Mouse (Mus musculus) frontal cortex, postnatal 10 days (tissue): ENCODE measurements around the gene Rnps1.
"Not testable (repeated sequence)": the region's sequence is repeated elsewhere in the genome, so short reads cannot be mapped to it uniquely, and the experiment has no call there.

Experiments used
- DNase-seq, 2 experiments: peaks; one replicate each; pipeline ENCODE4 v3.0.0; 2022; ENCODE audit warnings: low spot score in 2 of 2, mixed read lengths in 1 of 2

Gene Rnps1

DNA sequence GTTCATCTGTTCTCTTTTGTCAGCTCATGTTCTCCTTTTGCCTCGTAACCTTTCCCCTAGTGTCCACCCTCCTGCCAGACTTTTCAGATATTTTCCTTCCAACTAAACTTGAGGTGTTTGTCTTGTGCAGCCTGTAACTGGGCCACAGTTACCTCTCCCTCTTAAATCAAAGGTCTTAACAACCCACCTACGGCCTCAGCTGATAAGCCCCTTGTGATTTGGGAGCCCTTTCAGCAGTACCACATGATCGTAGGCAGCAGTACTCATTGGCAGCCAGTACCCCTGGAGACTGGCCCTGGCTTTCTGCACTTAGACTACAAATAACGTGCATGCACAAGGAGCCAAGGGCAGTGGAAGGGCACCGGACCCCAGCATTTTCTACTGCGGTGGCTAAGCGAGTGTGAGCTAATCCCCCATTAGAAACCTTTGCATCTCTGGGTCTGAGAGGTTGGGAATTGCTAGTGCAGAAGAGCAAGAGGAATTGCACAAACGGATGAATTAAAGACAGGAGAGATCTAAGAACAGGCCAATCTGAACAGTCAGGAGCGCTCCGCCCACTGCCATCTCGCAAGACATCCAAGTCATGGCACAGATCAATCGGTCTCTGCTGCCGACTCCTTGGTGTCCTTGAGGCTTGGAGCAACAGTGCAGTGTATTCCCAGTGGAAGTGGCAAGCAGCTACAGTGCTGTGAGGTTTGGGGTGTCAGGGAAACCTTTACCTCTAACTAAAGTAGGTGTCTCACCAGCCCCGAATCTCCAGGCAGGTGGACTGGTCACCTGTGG, 15.0 kb downstream of the Rnps1 start:
- no peak for DNase-seq

DNA sequence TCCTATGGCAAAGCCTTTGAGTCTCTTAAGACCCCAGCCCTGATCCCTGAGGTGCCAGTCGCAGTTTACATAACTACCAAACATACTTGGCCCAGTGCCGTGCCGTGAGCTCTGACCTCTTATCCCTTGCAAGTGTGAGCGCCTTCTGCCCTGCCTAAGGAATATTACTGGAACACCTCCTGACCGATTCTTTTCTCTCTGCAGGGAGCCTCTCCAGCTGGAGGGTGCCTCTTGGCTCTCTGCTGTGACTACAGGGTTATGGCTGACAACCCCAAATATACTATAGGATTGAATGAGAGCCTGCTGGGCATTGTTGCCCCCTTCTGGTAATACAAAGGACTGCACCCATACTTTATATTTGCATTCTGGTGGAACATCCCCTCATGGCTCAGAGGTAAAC, 22.7 kb downstream of the Rnps1 start:
- no peak for DNase-seq

DNA sequence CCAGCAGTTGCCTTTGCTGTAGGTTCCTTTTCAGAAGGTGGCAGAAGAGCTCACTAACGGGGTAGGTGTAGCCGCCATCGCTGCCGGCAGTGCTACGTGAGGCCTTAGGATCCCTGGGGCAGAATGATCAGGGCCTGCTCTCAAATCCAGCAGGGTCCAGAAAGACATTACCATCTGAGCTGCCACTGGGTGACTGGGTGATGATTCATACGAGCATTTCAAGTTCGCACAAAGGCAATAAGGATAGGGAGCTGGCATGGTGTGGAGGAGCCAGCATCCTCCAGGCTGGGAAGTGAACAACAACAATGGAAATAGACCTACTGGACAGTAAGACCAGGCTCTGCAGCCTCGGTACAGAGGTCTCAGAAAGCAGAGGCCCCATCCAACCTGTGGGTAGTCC, 26.0 kb downstream of the Rnps1 start:
- DNase-seq = no peak

DNA sequence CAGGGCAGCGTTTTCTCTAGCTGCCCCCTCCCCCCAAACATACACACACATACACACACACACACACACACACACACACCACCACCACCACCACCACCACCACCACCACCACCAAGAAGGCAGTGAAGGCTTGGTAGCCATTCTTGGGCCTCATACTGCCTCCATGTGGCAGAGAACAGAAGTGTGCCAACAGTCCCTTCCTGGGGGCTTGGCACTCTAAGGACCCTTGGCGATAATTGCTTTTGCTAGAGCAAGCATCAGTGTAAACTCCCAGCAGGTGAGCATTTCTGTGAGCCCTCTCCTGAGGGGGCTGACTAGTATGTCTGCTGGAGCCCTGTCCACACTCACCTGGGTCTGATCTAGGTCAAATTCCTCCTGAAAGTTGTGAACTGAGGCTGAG, 26.8 kb downstream of the Rnps1 start:
- no peak for DNase-seq

DNA sequence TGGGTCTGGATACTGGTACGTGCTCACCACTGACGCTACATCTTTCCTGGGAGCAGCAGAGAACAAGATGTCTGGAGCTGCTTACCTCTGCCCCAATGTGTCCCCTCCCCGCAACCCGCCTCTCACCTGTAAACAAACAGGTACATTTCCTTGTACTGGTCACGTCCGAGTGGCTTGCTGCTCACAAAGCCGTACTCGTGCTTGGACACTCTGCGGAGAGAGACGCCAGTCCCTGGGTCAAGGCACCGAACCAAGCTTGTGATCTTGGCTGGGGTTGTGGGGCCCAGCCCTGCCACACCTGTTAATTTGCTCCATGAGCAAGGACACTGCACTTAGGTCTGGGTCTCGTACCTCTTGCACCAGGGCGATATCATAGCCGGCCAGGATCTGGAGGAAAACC, 27.7 kb downstream of the Rnps1 start:
- DNase-seq = no peak

DNA sequence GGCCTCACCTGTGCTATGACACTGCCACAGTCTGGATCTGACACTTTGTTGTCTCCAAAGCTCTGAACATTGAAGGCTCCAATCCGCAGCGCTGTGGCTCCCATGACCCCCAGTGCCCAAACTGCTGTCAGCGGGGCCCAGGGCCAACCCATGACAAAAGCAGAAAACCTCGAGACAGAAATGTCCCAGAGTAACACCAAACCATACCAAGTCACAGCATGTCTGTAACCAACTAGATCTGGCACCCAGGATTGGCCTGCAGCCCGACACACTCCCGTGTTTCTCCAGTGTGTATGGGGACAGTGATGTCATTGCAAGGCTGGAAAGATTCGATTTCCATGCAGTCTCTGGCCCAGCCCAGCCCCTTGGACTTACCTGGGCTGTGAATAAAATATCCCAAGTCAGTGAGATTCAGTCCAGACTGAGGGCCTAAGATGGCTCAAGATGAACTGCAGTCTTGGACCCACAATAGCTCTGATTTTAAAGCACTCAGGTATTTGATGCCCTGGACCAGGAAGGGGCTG, 28.3 kb downstream of the Rnps1 start, which contains the start of gene Dnase1l2:
Dnase1l2 (minus strand) TSS at position 474 of the 524 bp plus-strand sequence.
- DNase-seq = no peak

DNA sequence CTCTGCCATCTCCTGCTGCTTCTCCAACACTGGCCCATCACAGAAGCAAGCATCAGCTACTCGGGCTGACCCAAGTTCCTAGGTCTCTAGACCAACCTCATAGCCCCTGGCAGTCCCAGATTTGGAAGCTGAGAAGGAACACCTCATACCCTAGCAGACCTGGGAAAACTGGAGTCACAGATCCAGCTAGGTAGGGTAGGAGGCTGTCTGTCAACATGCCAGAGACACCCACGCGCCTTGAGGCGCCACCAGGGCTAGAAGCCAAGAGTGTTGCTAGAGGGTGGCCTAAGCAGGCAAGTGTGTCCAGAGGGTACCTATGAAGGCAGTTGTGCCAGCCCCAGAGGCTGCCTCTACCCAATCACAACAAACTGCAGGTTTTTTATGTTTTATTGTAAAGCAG, 29.0 kb downstream of the Rnps1 start:
- no peak for DNase-seq

DNA sequence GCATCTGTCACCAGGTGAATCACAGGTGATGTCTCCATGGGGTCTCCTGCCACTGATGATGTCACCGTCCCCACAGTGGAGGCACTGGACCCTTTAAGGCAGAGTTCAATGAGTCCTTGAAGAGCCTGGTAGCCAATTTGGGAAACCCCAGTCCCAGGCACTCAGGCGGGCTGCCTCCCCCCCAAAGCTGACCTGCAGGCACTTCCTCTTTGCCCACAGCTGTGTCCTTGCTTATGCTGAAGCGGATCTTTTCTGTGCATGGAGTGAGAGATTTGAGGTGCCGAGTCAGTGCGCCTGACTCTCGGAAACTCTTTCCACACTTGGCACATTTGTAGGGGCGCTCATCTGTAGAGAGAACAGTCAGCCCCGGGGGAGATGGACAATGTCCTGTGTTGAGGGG, 32.2 kb downstream of the Rnps1 start:
- DNase-seq = no peak

DNA sequence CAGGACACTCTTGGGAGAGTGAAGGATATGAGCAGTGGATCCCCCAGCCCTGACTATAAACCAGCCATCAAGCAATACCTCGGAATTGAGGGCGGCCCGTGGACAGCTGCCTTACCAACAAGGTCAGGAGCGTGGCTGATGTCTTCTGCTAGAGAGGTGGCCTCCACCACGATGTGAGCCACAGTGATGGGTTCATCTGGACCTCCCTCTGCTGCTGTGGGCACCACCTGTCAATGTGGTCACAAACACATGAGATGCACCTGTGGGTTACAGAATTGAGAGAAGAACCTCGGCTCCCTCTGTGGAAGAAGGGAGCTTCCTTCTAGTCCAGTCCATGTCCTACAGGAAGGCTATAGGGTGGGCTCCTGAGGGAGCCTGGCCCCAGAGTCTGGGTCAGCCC, 35.1 kb downstream of the Rnps1 start:
- DNase-seq = no peak

DNA sequence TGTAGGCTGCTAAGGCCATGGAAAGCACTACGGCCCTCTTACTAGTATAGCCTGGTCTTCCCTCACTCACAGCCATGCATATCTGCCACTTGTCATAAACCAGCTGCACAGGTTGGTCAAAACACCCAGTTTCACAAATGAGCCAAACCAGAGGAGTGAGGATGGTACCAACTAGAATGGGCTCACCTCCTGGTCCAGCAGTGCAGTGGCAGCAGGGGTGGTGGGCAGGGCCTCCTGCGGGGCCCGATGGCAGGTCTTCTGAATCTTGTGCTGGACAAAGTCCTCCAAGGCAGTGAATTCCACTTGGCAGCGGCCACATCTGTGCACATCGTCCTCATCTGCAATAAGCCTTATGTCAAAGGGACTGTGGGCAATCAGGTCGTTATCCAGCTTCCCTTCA, 36.9 kb downstream of the Rnps1 start:
- no peak for DNase-seq

DNA sequence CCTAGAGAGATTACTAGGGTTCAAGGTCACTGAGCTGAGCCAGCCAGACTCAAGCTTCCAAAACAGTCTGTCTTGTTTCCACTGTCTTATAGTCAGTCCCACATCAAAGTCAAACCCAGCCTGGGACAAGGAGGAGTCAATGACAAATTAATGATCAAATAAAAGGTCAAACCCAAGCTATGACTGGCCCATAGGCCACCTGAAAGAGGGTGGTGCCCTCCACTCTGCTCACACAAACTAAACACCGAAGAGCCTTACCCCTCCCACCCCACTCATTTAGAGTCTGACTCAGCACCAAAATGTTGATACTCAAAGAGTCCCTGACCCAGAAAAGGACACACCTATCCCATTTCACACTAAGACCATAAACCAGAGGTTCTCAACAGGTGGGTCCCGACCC, 39.0 kb downstream of the Rnps1 start:
- no peak for DNase-seq

DNA sequence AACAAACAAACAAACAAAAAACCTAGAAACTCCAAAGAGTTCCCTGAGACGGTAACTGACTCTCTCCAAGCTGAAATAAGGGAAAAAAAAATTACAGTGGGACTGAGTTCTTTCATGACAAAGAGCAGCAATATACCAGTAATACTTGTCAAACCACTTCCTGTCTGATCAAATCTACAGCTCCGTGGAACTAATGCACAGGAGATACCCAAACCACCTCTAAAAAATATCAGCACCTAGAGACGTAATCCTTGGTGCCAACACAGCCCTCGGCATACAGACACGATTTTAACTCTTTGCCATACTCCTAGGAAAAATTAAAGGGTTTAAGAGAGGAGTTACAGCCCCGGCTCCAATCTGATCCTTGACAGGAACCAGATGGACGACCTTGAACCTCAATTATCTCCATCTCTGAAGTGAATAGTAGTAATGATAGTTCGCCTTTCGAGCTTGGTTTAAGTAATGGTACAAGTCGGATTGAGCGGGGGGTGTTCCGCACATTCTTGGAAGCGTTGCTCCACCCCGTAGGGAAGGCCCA, 39.9 kb downstream of the Rnps1 start:
- no peak for DNase-seq

DNA sequence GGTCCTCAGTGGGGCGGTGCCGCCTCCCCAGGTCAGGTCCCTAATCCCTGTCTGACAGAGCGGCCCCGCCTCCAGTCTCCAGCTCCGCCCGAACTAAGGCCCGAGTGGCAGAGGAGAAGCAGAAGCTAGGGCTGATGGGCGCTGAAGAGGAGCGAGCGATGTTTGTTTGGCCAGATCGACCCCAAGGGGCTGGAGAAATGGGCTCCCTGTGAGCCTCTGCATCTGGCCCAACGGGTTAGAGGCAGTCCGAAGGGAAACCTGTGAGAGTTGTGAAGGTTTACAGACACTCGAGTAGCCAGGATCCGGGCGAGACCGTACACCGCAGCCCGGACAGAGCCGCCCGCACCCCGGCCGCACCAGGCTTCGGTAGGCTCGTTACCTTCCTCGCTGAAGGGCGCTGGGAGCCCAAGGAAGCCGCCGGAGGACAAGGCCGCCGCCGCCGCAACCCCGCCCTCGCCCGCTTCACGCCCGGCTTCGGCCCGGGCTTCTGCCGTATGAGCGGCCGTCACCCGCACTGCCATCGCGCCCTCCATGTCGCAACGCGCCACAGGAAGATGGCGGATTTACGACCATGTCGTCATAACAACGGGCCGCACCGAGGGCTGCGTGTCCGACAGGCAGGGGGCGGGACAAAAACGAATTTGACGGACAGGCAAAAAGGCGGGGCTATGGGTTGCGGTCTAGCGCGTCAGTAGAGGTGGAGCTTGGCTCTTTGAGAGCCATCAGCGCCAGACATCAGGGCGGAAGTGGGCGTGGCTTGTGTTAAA, 40.6 kb downstream of the Rnps1 start:
- peak; percentile 98 to 99 for DNase-seq

DNA sequence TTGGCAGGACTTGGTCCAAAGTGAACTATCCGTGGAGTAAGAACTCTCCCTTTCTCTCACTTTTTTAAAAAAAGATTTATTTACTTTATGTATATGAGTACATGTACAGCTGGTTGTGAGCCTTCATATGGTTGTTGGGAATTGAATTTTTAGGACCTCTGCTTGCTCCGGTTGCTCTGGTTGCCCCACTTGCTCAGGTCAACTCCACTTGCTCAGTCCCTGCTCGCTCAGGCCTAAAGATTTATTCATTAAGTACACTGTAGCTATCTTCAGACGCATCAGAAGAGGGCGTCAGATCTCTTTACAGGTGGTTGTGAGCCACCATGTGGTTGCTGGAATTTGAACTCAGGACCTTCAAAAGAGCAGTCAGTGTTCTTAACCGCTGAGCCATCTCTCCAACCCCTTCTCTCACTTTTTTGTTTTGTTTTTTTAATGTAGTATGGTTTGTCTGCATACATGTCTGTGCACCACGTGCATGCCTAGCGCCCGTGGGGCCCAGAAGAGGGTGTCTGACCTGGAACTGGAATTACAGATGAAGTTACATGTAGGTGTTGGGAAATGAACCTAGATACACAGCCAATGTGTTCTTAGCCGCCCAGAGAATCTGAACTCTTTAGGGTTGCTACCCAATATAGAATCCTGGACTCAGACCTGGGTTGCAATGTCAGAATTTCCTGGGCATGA, 41.3 kb downstream of the Rnps1 start:
- DNase-seq = not testable (repeated sequence)

DNA sequence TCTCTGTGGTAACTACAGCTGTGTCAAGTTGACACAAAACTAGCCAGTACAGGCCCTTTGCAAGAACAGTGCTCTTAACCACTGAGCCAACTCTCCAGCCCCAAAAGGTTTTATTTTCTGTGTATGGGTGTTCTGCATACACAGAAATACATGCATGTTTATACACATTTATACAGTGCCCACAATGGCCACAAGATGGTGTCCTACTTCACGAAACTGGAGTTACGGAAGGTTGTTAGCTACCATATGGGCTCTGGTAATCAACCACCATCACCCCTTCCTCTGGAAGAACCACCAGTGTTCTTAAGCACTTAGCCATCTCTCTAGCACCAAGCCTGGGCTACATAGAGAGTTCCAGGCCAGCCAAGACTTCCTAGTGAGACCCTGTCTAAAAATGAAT, 47.2 kb downstream of the Rnps1 start:
- DNase-seq = no peak

DNA sequence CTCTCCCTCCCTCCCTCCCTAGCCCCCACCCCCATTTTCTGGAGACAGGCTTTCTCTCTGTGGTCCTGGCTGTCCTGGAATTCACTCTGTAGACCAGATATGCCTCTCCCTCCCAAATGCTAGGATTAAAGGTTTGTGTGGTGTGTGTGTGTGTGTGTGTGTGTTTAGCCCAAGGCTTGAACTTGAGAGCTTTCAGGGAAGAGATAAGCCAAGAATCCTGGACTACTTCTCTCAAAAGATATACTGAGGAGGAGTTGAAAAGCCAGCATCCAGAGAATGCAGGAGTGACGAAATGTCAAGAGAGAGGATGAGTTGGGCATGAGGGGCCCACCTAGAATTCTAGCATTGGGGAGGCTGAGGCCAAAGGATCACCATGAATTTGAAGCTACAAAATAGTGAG, 48.6 kb downstream of the Rnps1 start:
- no peak for DNase-seq

DNA sequence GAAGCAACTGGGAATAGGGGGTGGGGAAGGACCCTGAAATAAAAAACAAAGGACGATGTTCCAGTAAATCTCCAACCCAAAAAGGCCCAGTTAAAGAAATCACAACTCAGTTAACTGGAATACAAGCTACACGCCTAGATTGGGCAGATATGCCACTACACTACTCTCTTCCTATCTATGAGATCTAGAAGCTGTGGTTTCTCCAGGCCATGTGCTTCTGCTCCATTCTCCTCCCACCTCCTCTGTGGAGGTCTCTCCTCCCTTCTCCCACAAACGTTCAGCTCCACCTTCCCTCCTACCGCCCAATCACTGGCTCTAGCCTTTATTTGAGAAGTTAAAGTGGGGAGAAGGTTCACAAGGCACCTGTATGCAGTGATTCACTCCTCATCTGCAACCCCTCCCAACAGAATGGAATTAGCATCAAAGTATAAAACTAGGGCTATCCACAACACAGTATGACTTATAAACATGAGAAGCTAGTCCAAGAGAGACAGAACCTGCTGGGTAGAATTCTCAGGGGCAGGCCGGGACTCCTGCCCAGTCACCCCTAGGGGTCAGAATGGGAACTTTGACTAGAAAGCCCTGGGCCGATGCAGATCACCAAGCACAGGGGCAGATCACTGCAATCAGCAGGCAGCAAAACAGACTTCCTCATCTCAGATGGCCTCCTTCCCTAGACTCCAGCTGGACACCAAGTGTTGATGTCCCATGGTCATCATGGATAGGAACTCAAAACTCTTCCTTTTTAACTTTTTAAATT, 49.2 kb downstream of the Rnps1 start:
- no peak for DNase-seq

DNA sequence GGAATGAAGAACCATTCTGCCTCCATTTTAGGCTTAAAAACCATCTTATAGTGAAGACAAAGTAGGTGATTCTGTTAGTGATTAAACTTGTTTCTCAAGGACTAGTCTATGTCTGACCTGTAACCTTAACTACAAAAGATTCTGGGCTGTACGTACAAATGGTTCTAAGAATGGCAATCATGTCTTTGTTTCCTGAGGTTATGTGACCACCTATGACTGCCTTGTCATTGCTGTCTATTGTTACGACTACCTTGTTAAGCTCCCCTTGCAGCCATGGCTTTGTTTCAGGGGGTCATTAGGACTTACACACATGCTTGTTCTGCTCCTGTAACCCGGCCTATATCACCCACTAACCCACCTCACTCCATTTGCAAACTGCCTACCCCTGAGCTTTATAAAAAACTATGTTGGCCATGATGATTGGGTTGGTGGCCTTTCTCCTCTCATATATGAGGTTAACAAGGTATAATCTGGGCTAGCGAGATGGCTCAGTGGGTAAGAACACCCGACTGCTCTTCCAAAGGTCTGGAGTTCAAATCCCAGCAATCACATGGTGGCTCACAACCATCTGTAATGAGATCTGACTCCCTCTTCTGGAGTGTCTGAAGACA, 54.4 kb downstream of the Rnps1 start:
- DNase-seq = no peak

DNA sequence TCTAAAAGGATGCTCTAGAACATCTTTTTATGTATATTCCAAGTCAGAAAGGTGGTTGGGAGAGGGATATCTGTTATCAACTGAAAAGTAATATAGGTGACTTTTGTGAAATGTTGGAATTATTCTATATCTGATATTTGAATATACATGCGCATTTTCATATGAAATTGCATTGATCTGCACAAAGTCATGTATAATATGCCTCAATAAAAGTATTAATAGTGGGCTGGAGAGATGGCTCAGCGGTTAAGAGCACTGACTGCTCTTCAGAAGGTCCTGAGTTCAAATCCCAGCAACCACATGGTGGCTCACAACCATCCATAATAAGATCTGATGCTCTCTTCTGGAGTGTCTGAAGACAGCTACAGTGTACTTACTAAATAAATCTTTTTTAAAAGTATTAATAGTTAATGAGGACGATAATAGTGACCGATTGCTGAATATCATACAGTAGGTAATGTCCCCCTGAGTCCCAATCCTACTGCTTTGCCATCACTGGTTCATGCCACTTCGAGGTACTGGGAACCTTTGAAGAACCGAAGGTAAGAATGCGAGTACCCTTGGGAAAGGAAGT, 55.1 kb downstream of the Rnps1 start:
- DNase-seq = no peak

DNA sequence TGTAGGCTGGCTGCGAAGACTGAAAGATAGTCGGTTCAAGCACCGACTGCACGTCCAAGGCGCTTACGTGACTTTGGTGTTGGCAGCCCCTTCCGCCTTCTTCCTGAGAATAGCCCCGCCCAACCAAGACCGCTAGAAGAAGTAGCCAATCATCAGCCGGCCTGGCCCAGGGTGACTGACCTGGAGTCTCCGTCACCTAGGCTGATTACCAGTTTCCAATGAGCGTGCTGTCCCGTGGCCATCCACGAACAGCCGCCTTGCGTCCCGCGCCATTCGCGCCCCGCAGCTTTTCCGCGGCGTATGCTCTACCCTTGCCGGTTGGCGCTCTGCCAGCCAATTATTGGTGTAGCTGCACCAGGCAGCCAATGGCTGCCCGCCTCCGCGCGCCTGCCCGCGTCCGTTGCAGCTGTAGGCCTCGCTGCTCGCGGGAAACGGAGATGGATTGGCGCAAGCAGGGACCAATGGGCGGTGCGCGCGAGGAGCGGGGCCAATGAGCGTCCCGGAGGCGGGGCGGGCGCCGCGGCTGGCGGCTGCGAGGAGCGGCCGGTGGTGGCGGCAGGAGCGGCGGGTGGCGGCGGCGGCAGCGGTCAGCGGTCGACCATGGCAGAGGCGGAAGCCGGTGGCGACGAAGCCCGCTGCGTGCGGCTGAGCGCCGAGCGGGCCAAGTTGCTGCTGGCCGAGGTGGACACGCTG, 55.7 kb downstream of the Rnps1 start, which contains the start of the genes E4f1 and Pgp:
E4f1 (minus strand) TSS at position 404 of the 693 bp plus-strand sequence.
Pgp (plus strand) TSS at position 483 of the 693 bp plus-strand sequence.
- peak; percentile 98 to 99 for DNase-seq
